Mouse (Mus musculus): Measurements from ENCODE around the gene Tac4. TPM values are rescaled to one million over a fixed set of nuclear protein-coding genes. Genes with fewer than 3 reads are reported as not detected.

Tac4 gene
- polyA plus RNA-seq, 1 experiment, result not detected

DNA sequence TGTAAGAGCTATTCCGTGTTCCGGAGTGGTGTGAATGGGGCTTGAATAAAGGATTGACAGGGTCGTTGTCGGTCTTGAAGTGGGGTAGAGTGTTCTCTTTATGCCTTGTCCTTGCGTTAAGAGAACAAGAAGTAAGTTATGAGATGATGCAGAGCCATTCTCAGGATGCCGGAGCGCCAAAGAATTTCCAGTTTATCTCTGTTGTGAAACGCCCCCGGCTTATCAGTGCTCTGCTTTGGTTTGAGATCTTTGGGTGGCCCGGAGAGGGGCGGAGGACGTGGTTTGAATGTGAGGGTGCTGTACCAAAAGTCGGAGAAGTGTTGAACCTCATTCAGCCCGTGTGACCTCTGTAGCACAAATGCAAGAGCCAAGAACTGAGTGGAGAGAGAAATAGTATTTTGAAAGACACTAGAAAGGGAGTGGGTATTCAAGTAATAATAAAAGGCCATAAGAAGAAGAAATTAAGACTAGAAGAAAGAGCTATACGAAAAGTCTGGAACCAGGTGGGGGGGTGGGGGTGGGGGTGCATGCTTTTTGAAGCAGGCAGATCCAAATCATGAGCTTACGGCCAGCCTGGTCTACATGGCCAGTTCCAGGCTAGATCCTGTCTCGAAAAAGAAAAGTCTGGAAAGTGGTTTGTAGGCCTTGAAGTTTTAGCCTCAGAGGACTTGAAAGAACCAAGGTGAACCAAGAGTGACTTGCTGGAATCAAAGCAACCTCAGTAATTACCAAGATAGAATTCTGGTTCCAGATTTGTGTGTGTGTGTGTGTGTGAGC, 49.5 kb downstream of the Tac4 start:
- Histone ChIP-seq H3K36me3 (ENCODE audit: control insufficient read depth, insufficient read depth, low read length, poor library complexity, severe bottlenecking) (peaks cover 2% of the 10 kb centered on the region; the same call in 1 of the 2 replicates), H3K27me3 (ENCODE audit: control insufficient read depth, insufficient read depth, low read length, poor library complexity, severe bottlenecking) (no peaks in the 10 kb centered on the region), H3K4me3 (ENCODE audit: low read depth, low read length) (peak overlapping the region; percentile 89), H3K9ac (ENCODE audit: low read depth, poor library complexity, severe bottlenecking) (peak overlapping the region; percentile 95), H3K27ac (ENCODE audit: insufficient read depth, low read length) (peak overlapping the region; percentile 99), H3K9me3 (replicated peaks; ENCODE audit: control insufficient read depth, insufficient read depth, low read length, poor library complexity, severe bottlenecking) (no peaks in the 10 kb centered on the region), H3K4me1 (ENCODE audit: control insufficient read depth, insufficient read depth, low read length) (peaks cover 8% of the 10 kb centered on the region)
- no peak for TF ChIP-seq CTCF (IDR thresholded peaks at IDR 0.05; ENCODE audit: low read depth, low read length)
- TF ChIP-seq EP300 (IDR thresholded peaks at IDR 0.05; ENCODE audit: insufficient read depth, low read depth, low read length), result no peak
- no peak for TF ChIP-seq POLR2A (IDR thresholded peaks at IDR 0.05; ENCODE audit: insufficient read depth, low read length)

DNA sequence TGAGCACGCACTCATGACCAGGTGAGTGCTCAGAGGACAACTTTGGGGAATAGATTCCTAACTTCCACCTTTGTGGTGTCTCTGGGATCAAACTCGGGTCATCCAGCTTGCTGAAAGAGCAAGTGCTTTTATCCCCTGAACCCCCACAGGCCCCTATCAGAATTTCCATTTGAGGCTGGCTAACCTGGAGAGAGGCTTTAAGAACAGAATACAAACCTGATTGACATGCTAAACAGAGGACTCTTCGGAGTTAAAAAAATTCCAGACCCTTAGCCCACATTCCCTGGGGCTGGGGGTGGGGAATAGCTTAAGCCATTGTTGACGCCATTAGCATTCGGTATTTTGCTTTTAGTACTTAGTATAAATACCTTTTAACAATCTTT, 50.1 kb downstream of the Tac4 start:
- Histone ChIP-seq H3K4me3 (ENCODE audit: low read depth, low read length) (peak overlapping the region; percentile 89), H3K9ac (ENCODE audit: low read depth, poor library complexity, severe bottlenecking) (peak overlapping the region; percentile 95), H3K27ac (ENCODE audit: insufficient read depth, low read length) (peak overlapping the region; percentile 99)

DNA sequence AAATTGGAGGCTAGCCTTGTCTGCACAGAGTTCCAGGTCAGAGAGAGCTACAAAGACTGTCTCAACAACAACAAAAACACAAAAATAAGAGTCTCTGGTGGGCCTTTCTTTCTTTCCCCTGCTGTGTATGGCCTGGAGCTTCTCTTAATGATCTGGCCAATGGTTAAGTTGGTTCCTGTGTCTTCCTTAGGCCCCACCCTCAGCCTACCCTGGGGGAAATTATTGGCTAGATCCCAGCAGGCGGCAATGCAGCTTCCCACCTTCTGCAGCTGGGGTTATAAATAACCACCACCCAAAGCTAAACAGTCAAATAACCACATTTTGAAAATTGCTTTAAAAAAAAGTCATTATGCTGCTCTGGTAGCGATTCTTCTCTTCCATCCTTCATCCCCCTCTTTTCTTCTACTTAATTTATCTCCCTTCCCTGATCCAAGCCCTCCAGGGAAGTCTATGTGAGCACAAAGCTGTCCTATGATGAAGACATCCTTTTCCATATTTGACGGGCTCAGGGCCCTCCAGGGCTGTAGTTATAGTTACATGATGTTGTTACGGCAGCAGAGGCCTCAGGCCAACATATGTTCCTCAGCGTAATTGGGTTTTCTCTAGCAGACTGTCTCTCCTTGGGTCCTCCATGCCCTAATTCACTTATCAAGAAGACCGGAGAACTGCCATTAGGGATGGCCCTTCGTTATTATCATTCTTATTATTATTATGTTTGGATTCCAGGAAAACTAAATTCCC, 54.1 kb downstream of the Tac4 start:
- Histone ChIP-seq H3K4me1 (ENCODE audit: control insufficient read depth, insufficient read depth, low read length) (peaks cover 10% of the 10 kb centered on the region), H3K27ac (ENCODE audit: insufficient read depth, low read length) (peak overlapping the region; percentile 96), H3K9me3 (replicated peaks; ENCODE audit: control insufficient read depth, insufficient read depth, low read length, poor library complexity, severe bottlenecking) (no peaks in the 10 kb centered on the region), H3K27me3 (ENCODE audit: control insufficient read depth, insufficient read depth, low read length, poor library complexity, severe bottlenecking) (no peaks in the 10 kb centered on the region), H3K36me3 (ENCODE audit: control insufficient read depth, insufficient read depth, low read length, poor library complexity, severe bottlenecking) (no peaks in the 10 kb centered on the region), H3K4me3 (ENCODE audit: low read depth, low read length) (no peak overlapping the region), H3K9ac (ENCODE audit: low read depth, poor library complexity, severe bottlenecking) (no peak overlapping the region; the same call in 1 of the 2 replicates)
- TF ChIP-seq POLR2A (IDR thresholded peaks at IDR 0.05; ENCODE audit: insufficient read depth, low read length) (no peak), EP300 (IDR thresholded peaks at IDR 0.05; ENCODE audit: insufficient read depth, low read depth, low read length) (peak; percentile 62; the same call in 1 of the 2 replicates), CTCF (IDR thresholded peaks at IDR 0.05; ENCODE audit: low read depth, low read length) (no peak)

More for the DNA sequence above, 50.1 kb downstream of the Tac4 start:
- peaks cover 11% of the 10 kb centered on the region for H3K4me1 ChIP-seq (ENCODE audit: control insufficient read depth, insufficient read depth, low read length)
- no peaks in the 10 kb centered on the region for H3K9me3 ChIP-seq (replicated peaks; ENCODE audit: control insufficient read depth, insufficient read depth, low read length, poor library complexity, severe bottlenecking)
- no peaks in the 10 kb centered on the region for H3K27me3 ChIP-seq (ENCODE audit: control insufficient read depth, insufficient read depth, low read length, poor library complexity, severe bottlenecking)
- TF ChIP-seq CTCF (IDR thresholded peaks at IDR 0.05; ENCODE audit: low read depth, low read length) (no peak), EP300 (IDR thresholded peaks at IDR 0.05; ENCODE audit: insufficient read depth, low read depth, low read length) (peak; percentile 87), POLR2A (IDR thresholded peaks at IDR 0.05; ENCODE audit: insufficient read depth, low read length) (no peak)
- peaks cover 2% of the 10 kb centered on the region; the same call in 1 of the 2 replicates for H3K36me3 ChIP-seq (ENCODE audit: control insufficient read depth, insufficient read depth, low read length, poor library complexity, severe bottlenecking)

DNA sequence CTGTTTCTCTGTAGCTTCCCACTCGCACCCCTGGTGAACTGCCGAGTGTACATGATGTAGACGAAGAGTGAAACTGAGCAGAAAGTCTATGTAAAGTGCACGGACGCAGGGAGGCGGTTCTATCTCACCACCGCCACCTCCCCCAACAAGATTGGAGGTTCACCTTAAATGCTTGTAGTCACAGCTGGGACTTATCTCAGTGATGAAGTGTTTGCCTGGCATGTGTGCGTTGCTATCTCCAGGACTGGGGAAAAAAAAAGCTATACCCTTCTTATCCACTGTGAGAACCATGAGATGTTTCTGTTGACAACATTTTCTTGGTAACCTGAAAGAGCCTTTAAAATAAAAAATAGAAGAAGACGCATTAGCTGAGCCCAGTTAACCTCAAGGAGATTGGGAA, 56.8 kb downstream of the Tac4 start:
- Histone ChIP-seq H3K4me1 (ENCODE audit: control insufficient read depth, insufficient read depth, low read length) (peaks cover 10% of the 10 kb centered on the region), H3K27ac (ENCODE audit: insufficient read depth, low read length) (peak overlapping the region; percentile 17; the same call in 1 of the 2 replicates), H3K9me3 (replicated peaks; ENCODE audit: control insufficient read depth, insufficient read depth, low read length, poor library complexity, severe bottlenecking) (no peaks in the 10 kb centered on the region), H3K27me3 (ENCODE audit: control insufficient read depth, insufficient read depth, low read length, poor library complexity, severe bottlenecking) (no peaks in the 10 kb centered on the region), H3K36me3 (ENCODE audit: control insufficient read depth, insufficient read depth, low read length, poor library complexity, severe bottlenecking) (no peaks in the 10 kb centered on the region), H3K9ac (ENCODE audit: low read depth, poor library complexity, severe bottlenecking) (no peak overlapping the region), H3K4me3 (ENCODE audit: low read depth, low read length) (no peak overlapping the region)
- TF ChIP-seq CTCF (IDR thresholded peaks at IDR 0.05; ENCODE audit: low read depth, low read length) (no peak), POLR2A (IDR thresholded peaks at IDR 0.05; ENCODE audit: insufficient read depth, low read length) (no peak), EP300 (IDR thresholded peaks at IDR 0.05; ENCODE audit: insufficient read depth, low read depth, low read length) (no peak)

Other genes starting within 250 kb of the Tac4 start
- 9.4 and 9.5 TPM in 2 replicates for gene Pdk2, start 220.2 kb upstream of the Tac4 start, polyA plus RNA-seq (2011; ENCODE audit: insufficient read depth, insufficient read length, low read depth, missing spikeins)
- gene Itga3, start 184.7 kb upstream of the Tac4 start, polyA plus RNA-seq (2011; ENCODE audit: insufficient read depth, insufficient read length, low read depth, missing spikeins), result 86.4 and 92.1 TPM in 2 replicates
- gene Dlx3, start 141.4 kb upstream of the Tac4 start, polyA plus RNA-seq (2011; ENCODE audit: insufficient read depth, insufficient read length, low read depth, missing spikeins), result 9.9 and 11.3 TPM in 2 replicates
- gene Dlx4, start 115.3 kb upstream of the Tac4 start, polyA plus RNA-seq (2011; ENCODE audit: insufficient read depth, insufficient read length, low read depth, missing spikeins), result 0.96 and 2.0 TPM in 2 replicates
- 129 and 133 TPM in 2 replicates for gene Kat7, start 48.7 kb downstream of the Tac4 start, polyA plus RNA-seq (2011; ENCODE audit: insufficient read depth, insufficient read length, low read depth, missing spikeins)
- gene Fam117a, start 75.5 kb downstream of the Tac4 start, polyA plus RNA-seq (2011; ENCODE audit: insufficient read depth, insufficient read length, low read depth, missing spikeins), result 32.4 and 36.2 TPM in 2 replicates
- 47.7 and 51.5 TPM in 2 replicates for gene Slc35b1, start 123.2 kb downstream of the Tac4 start, polyA plus RNA-seq (2011; ENCODE audit: insufficient read depth, insufficient read length, low read depth, missing spikeins)
- 38.5 and 40.4 TPM in 2 replicates for gene Spop, start 152.6 kb downstream of the Tac4 start, polyA plus RNA-seq (2011; ENCODE audit: insufficient read depth, insufficient read length, low read depth, missing spikeins)

All from ES-Bruce4 (cell line).